Mouse (Mus musculus) C2C12 (cell line): ENCODE data around the gene Slc9a3r1. TPM values are rescaled to one million over a fixed set of nuclear protein-coding genes. Genes with fewer than 3 reads are reported as not detected.

Experiments
- H3K27me3 ChIP-seq: one replicate; pipeline ENCODE4 v1.6.1; 2011; ENCODE audit not compliant: control insufficient read depth, insufficient read depth, insufficient read length
- H3K36me3 ChIP-seq: one replicate; pipeline ENCODE4 v1.6.1; 2011; ENCODE audit not compliant: control insufficient read depth, insufficient read depth
- H3K4me3 ChIP-seq: one replicate; pipeline ENCODE4 v1.5.1; 2011; ENCODE audit warnings: mild to moderate bottlenecking, control low read depth; ENCODE audit not compliant: poor library complexity, insufficient read depth, severe bottlenecking
- H3K79me2 ChIP-seq: one replicate; pipeline ENCODE4 v1.6.1; 2011; ENCODE audit not compliant: control insufficient read depth, insufficient read depth
- H3K79me3 ChIP-seq: one replicate; pipeline ENCODE4 v1.6.1; 2011; ENCODE audit warnings: low read depth, control low read depth
- H3ac ChIP-seq: one replicate; pipeline ENCODE3; 2011; ENCODE audit warnings: low read depth; ENCODE audit not compliant: control insufficient read depth, insufficient read length
- CEBPB ChIP-seq: IDR thresholded peaks from one replicate; pipeline ENCODE4 v1.6.1; 2011; ENCODE audit warnings: low read depth, mild to moderate bottlenecking, control low read depth, moderate library complexity
- CTCF ChIP-seq: IDR thresholded peaks from one replicate; pipeline ENCODE4 v1.5.1; 2011; ENCODE audit not compliant: control insufficient read depth, insufficient read depth, insufficient read length
- FOSL1 ChIP-seq: IDR thresholded peaks from one replicate; pipeline ENCODE4 v1.8.0; 2011; ENCODE audit warnings: mild to moderate bottlenecking, low read length; ENCODE audit not compliant: poor library complexity, insufficient read depth, severe bottlenecking
- MAX ChIP-seq: IDR thresholded peaks from one replicate; pipeline ENCODE4 v1.6.1; 2011; ENCODE audit warnings: mild to moderate bottlenecking, control low read depth
- MYOD1 ChIP-seq: IDR thresholded peaks from one replicate; pipeline ENCODE4 v1.6.1; 2011; ENCODE audit warnings: low read depth; ENCODE audit not compliant: control insufficient read depth, insufficient read length
- MYOG ChIP-seq: IDR thresholded peaks from one replicate; pipeline ENCODE4 v1.6.1; 2011; ENCODE audit not compliant: control insufficient read depth, insufficient read length; ENCODE audit errors: extremely low read depth
- USF1 ChIP-seq: IDR thresholded peaks from one replicate; pipeline ENCODE4 v1.6.1; 2011; ENCODE audit warnings: low read depth, mild to moderate bottlenecking, control low read depth, moderate library complexity
- polyA plus RNA-seq: library from polyadenylated mRNA; unstranded; fragments of >200 nt; fragmentation: generic; extraction: Trizol; gene quantifications from one replicate; pipeline ENCODE4 v1.2.1, GENCODE M21; 2012; ENCODE audit warnings: missing spikeins

Slc9a3r1 gene
- polyA plus RNA-seq, 1 experiment: 19.1 TPM

DNA sequence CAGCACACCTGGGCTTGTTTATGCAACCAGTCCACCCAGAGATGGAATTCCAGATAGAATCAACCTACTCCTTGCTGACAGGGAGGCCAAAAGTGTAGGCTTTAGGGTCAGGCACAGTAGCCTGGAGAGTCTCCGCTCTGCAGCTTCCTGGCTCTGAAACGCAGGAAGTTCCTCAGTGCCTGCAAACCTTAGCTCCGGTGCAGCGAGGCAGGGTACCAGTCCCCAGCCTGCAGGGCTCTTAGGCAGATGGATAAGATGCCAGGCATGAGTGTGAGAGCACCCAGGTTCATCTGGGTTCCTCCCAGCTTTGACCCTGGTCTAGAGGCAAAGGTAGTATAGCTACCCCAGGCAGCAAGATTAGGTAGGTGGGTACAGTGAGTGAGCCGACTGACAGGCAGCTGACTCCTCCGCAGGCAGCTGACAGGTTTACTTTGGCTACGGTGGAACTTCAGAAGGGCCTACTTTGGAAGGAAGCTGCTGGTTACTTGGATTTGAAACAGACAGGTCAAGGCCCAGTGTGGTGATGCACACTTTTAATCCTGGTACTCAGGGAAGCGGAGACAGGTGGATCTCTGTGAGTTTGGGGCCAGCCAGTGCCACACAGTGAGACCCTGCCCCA is 4.6 kb downstream of the Slc9a3r1 start:
- H3K4me3 ChIP-seq: no peak overlapping the region
- H3K79me3 ChIP-seq: peaks cover 1% of the 10 kb centered on the region
- TF ChIP-seq MAX (no peak), CTCF (no peak), CEBPB (no peak), MYOG (no peak), FOSL1 (no peak), MYOD1 (no peak), USF1 (no peak)
- no peaks in the 10 kb centered on the region for H3K27me3 ChIP-seq
- H3K79me2 ChIP-seq: peaks cover 10% of the 10 kb centered on the region
- no peak overlapping the region for H3ac ChIP-seq
- H3K36me3 ChIP-seq: no peaks in the 10 kb centered on the region

DNA sequence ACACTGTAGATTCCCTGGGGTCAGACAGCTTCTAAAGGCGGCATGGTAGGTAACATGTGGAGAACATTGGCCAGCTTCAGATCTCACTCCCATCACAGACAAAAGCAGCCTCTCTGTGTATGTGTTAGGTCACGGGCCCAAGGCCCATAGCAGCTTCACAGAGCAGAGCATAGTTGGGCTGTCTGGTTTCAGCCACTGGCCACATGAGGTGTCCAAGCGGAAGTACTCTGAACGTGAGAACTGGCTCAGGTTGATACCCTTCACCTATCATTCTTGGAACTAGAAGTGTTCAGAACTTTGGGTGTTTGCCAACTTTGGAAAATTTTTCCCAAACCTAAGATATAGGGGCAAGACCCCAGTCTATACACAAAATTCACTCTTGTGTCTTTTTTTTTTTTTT is 6.3 kb downstream of the Slc9a3r1 start:
- TF ChIP-seq USF1: no peak
- TF ChIP-seq CEBPB: no peak
- no peak for TF ChIP-seq CTCF
- no peak for TF ChIP-seq MAX
- no peak for TF ChIP-seq MYOG
- TF ChIP-seq MYOD1: no peak
- no peak for TF ChIP-seq FOSL1
- H3K36me3 ChIP-seq: no peaks in the 10 kb centered on the region
- H3ac ChIP-seq: no peak overlapping the region
- no peak overlapping the region for H3K4me3 ChIP-seq
- peaks cover 10% of the 10 kb centered on the region for H3K79me2 ChIP-seq
- H3K79me3 ChIP-seq: peaks cover 1% of the 10 kb centered on the region
- H3K27me3 ChIP-seq: no peaks in the 10 kb centered on the region

DNA sequence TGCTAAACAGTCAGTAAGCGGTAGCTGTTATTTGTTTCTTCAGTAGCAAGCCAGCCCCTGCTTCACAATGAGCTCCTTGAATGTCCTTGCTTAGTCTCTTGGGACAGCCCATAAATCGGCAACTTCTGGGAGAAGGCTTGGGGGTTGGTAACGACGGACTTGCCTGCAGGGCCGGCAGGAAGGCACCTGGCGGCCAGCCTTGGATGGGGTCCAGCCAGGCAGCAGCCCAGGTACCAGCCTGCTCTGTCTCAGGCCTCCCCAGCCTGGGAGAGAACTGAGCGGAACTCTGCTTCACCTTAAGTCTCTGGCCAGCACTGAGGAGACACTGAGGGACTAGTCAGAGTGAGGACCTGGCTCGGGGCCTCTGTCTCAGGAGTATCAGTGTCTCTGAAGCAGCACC is 8.0 kb downstream of the Slc9a3r1 start:
- TF ChIP-seq CEBPB: no peak
- no peak for TF ChIP-seq MYOG
- TF ChIP-seq CTCF: no peak
- no peak for TF ChIP-seq FOSL1
- TF ChIP-seq USF1: no peak
- no peak for TF ChIP-seq MYOD1
- no peak for TF ChIP-seq MAX
- no peak overlapping the region for H3ac ChIP-seq
- no peaks in the 10 kb centered on the region for H3K27me3 ChIP-seq
- H3K79me3 ChIP-seq: peaks cover 1% of the 10 kb centered on the region
- H3K36me3 ChIP-seq: no peaks in the 10 kb centered on the region
- H3K79me2 ChIP-seq: peaks cover 10% of the 10 kb centered on the region
- H3K4me3 ChIP-seq: no peak overlapping the region

DNA sequence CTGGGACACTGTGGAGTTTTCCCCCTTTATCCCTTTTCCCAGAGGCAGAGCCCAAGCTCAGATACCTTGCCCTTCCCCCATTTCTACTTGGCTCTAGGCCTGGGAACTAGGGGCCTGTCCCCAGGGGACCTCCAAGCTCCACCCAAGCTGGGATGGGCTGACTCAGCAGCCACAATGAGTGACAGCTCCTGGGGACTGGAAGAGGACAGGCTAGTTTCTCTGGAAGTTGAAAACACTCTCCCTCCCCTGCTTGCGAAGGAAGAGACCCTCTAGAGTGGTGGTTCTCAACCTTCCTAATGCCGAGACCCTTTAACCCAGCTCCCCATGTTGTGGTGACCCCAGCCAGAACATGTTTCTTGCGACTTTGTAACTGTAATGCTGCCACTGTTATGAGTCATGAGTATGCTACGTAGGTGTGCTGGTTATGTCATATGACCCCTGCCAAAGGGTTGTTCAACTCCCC is 9.7 kb downstream of the Slc9a3r1 start:
- H3K36me3 ChIP-seq: no peaks in the 10 kb centered on the region
- H3K79me3 ChIP-seq: no peaks in the 10 kb centered on the region
- no peaks in the 10 kb centered on the region for H3K27me3 ChIP-seq
- TF ChIP-seq USF1 (no peak), FOSL1 (no peak), MYOD1 (no peak), MAX (no peak), CTCF (no peak), MYOG (no peak), CEBPB (no peak)
- no peaks in the 10 kb centered on the region for H3K79me2 ChIP-seq
- no peak overlapping the region for H3ac ChIP-seq
- H3K4me3 ChIP-seq: no peak overlapping the region

DNA sequence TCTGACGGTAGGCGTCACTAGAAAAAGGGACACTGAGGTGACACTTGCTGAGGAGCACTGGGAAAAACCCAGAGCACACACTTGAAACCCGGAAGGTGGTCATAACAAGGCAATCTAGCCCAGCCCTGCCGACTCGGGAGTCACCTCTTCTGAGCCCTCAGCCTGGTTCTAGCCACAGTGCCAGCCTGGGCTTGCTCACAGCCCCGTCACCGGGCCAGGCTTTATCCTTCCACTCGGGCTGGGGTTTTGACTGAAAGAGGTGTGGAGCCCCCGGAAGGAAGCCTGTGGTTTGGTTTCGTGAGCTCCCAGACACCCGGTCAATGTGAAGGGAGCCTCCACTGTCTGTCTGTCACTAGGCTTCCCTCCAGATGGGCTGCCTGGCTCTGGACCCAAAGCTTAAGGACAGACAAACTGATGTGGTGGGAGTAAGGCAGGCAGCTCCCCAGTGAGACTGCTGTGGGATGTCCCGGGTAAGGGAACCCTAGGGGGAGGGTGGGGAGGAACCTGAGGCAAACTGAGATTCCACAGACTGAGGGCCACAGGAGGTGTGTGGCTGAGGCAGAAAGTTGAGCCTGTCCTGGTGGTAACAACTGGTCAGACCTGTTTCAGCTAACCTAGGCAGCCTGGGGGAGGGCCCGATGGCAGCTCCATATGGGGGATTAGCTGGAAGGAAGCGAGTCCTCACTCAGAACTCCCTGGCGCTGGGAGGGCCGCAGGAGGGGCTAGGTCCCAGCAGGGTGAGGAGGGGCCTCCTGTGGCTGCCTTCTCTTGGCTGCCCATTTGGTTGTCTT is 10.6 kb downstream of the Slc9a3r1 start:
- no peak overlapping the region for H3ac ChIP-seq
- no peaks in the 10 kb centered on the region for H3K79me3 ChIP-seq
- no peak for TF ChIP-seq USF1
- TF ChIP-seq MAX: no peak
- no peak for TF ChIP-seq CTCF
- TF ChIP-seq FOSL1: no peak
- no peak for TF ChIP-seq MYOD1
- no peak for TF ChIP-seq MYOG
- TF ChIP-seq CEBPB: no peak
- H3K4me3 ChIP-seq: no peak overlapping the region
- no peaks in the 10 kb centered on the region for H3K27me3 ChIP-seq
- no peaks in the 10 kb centered on the region for H3K36me3 ChIP-seq
- H3K79me2 ChIP-seq: no peaks in the 10 kb centered on the region
